Mouse (Mus musculus) heart, postnatal 0 days (tissue): ENCODE measurements around the gene Smim5. TPM values are rescaled to one million over a fixed set of nuclear protein-coding genes. Genes with fewer than 3 reads are reported as not detected.

ENCODE experiments used
- ATAC-seq: fragments of 200-750 bp; cut with Nextera tagmentation; 2 replicates; pipeline ENCODE4 v1.8.0; 2017; ENCODE audit warnings: low read depth, moderate number of reproducible peaks, moderate library complexity; ENCODE audit not compliant: insufficient read depth
- DNase-seq: peaks from one replicate; pipeline ENCODE4 v3.0.0-alpha.2; 2016; ENCODE audit warnings: low spot score
- H3K27ac ChIP-seq: fragments of 300-500 bp; sonication (generic); 2 replicates; pipeline ENCODE4 v1.5.1; 2014; ENCODE audit warnings: low read depth, mild to moderate bottlenecking
- H3K27me3 ChIP-seq: fragments of 300-500 bp; sonication (generic); 2 replicates; pipeline ENCODE4 v1.6.1; 2014; ENCODE audit warnings: low read length, mixed read lengths; ENCODE audit not compliant: control insufficient read depth, insufficient read depth
- H3K36me3 ChIP-seq: fragments of 300-500 bp; sonication (generic); replicated peaks from 2 replicates; pipeline ENCODE4 v1.6.1; 2014; ENCODE audit warnings: low read length, mixed read lengths; ENCODE audit not compliant: control insufficient read depth, insufficient read depth
- H3K4me1 ChIP-seq: fragments of 300-500 bp; sonication (generic); 2 replicates; pipeline ENCODE4 v1.6.1; 2014; ENCODE audit warnings: antibody characterized with exemption; ENCODE audit not compliant: control insufficient read depth, insufficient read depth
- H3K4me2 ChIP-seq: fragments of 300-500 bp; sonication (generic); 2 replicates; pipeline ENCODE4 v1.6.1; 2014; ENCODE audit warnings: low read depth, mild to moderate bottlenecking, low read length, moderate library complexity
- H3K4me3 ChIP-seq: fragments of 300-500 bp; sonication (generic); 2 replicates; pipeline ENCODE4 v1.5.1; 2014; ENCODE audit warnings: low read depth, low read length
- H3K9ac ChIP-seq: fragments of 300-500 bp; sonication (generic); replicated peaks from 2 replicates; pipeline ENCODE4 v1.6.1; 2014; ENCODE audit warnings: low read depth, low read length, mixed read lengths
- H3K9me3 ChIP-seq: fragments of 300-500 bp; sonication (generic); replicated peaks from 2 replicates; pipeline ENCODE4 v1.6.1; 2016; ENCODE audit warnings: low read length; ENCODE audit not compliant: control insufficient read depth
- CTCF ChIP-seq: IDR thresholded peaks from 2 replicates; pipeline ENCODE4 v1.5.1; 2016; ENCODE audit warnings: antibody characterized with exemption, control low read depth, low read depth
- EP300 ChIP-seq: IDR thresholded peaks from 2 replicates; pipeline ENCODE4 v1.6.1; 2016; ENCODE audit warnings: antibody characterized with exemption, low read depth
- WGBS: fragments of 180-500 bp; shearing (Covaris S2); extraction: QIAGEN DNeasy Blood & Tissue Kit; methylation state at CpG from one replicate; pipeline ENCODE4 v1.1.7; 2014; 5-methylcytosine and 5-hydroxymethylcytosine counted together
- polyA plus RNA-seq: library from polyadenylated mRNA; unstranded; fragments of >200 nt; fragmentation: Nextera tagmentation; extraction: Ambion mirVana; gene quantifications from 2 replicates; pipeline ENCODE4 v1.2.1, GENCODE M21; 2015
- total RNA-seq: library from RNA; depleted of rRNA; stranded (reverse); fragments of >200 nt; gene quantifications from 2 replicates; pipeline ENCODE4 v1.2.3, GENCODE M21; 2014; ENCODE audit warnings: low replicate concordance

Gene Smim5
- total and polyA plus RNA-seq, 2 experiments from 2014 or later, result 79.3 to 83.0 TPM

GRCm38 (mm10) chr11:115885281-115885680 lies 14.5 kb upstream of the Smim5 start:
- no peak overlapping the region for H3K9ac ChIP-seq
- H3K27me3 ChIP-seq, result peaks cover 11% of the 10 kb centered on the region; the same call in 1 of the 2 replicates
- H3K4me3 ChIP-seq, result no peak overlapping the region
- 0 out of 2 replicates have a peak, but pooled peaks cover 4% of the 10 kb centered on the region for H3K4me1 ChIP-seq
- no peaks in the 10 kb centered on the region for H3K36me3 ChIP-seq
- H3K4me2 ChIP-seq, result no peak overlapping the region
- no peak for TF ChIP-seq CTCF
- TF ChIP-seq EP300, result no peak
- no peaks in the 10 kb centered on the region for H3K9me3 ChIP-seq
- no peak overlapping the region for H3K27ac ChIP-seq
- WGBS, result 67% methylated on average over 11 of the region's 11 CpGs
- DNase-seq, result no peak
- ATAC-seq, result no peak

- no peak overlapping the region for H3K4me2 ChIP-seq
- 83% methylated on average over 11 of the region's 11 CpGs for WGBS
- TF ChIP-seq CTCF (no peak), EP300 (no peak)
Measured at GRCm38 (mm10) chr11:115886446-115886845, 13.3 kb upstream of the Smim5 start.

GRCm38 (mm10) chr11:115888020-115888419 lies 11.7 kb upstream of the Smim5 start:
- TF ChIP-seq CTCF (no peak), EP300 (no peak)
- ATAC-seq, result no peak
- 0 out of 2 replicates have a peak, but pooled peaks cover 4% of the 10 kb centered on the region for H3K4me1 ChIP-seq
- no peak overlapping the region for H3K4me2 ChIP-seq
- 93% methylated on average over 5 of the region's 5 CpGs for WGBS
- no peak overlapping the region for H3K4me3 ChIP-seq
- H3K27me3 ChIP-seq, result peaks cover 7% of the 10 kb centered on the region; the same call in 1 of the 2 replicates
- no peaks in the 10 kb centered on the region for H3K9me3 ChIP-seq
- no peak for DNase-seq
- H3K36me3 ChIP-seq, result no peaks in the 10 kb centered on the region
- no peak overlapping the region for H3K27ac ChIP-seq
- no peak overlapping the region for H3K9ac ChIP-seq

More at GRCm38 (mm10) chr11:115886446-115886845, 13.3 kb upstream of the Smim5 start:
- Histone ChIP-seq H3K27ac (no peak overlapping the region), H3K36me3 (no peaks in the 10 kb centered on the region), H3K27me3 (peaks cover 11% of the 10 kb centered on the region; the same call in 1 of the 2 replicates), H3K9me3 (no peaks in the 10 kb centered on the region), H3K4me3 (no peak overlapping the region), H3K4me1 (0 out of 2 replicates have a peak, but pooled peaks cover 4% of the 10 kb centered on the region), H3K9ac (no peak overlapping the region)
- DNase-seq (no peak), ATAC-seq (no peak)

GRCm38 (mm10) chr11:115889159-115889558 lies 10.6 kb upstream of the Smim5 start:
- Histone ChIP-seq H3K9me3 (no peaks in the 10 kb centered on the region), H3K4me3 (no peak overlapping the region), H3K4me2 (no peak overlapping the region), H3K27ac (no peak overlapping the region), H3K9ac (no peak overlapping the region), H3K4me1 (0 out of 2 replicates have a peak, but pooled peaks cover 4% of the 10 kb centered on the region), H3K36me3 (peaks cover 11% of the 10 kb centered on the region), H3K27me3 (no peaks in the 10 kb centered on the region)
- TF ChIP-seq EP300 (no peak), CTCF (no peak)
- no peak for DNase-seq
- no peak for ATAC-seq
- WGBS, result 83% methylated on average over 6 of the region's 6 CpGs

GRCm38 (mm10) chr11:115892213-115892612 lies 7.6 kb upstream of the Smim5 start:
- no peaks in the 10 kb centered on the region for H3K9me3 ChIP-seq
- H3K36me3 ChIP-seq, result peaks cover 23% of the 10 kb centered on the region
- H3K27me3 ChIP-seq, result no peaks in the 10 kb centered on the region
- H3K4me1 ChIP-seq, result 0 out of 2 replicates have a peak, but pooled peaks cover 3% of the 10 kb centered on the region
- TF ChIP-seq EP300 (no peak), CTCF (no peak)
- WGBS, result 48% methylated on average over 6 of the region's 6 CpGs
- no peak overlapping the region for H3K9ac ChIP-seq
- H3K4me2 ChIP-seq, result no peak overlapping the region
- DNase-seq, result no peak
- H3K27ac ChIP-seq, result no peak overlapping the region
- H3K4me3 ChIP-seq, result no peak overlapping the region
- ATAC-seq, result no peak

- no peaks in the 10 kb centered on the region for H3K4me1 ChIP-seq
- 81% methylated on average over 9 of the region's 9 CpGs for WGBS
- TF ChIP-seq EP300 (no peak), CTCF (no peak)
- H3K9ac ChIP-seq, result no peak overlapping the region
- no peak overlapping the region for H3K27ac ChIP-seq
- ATAC-seq (no peak), DNase-seq (no peak)
- no peaks in the 10 kb centered on the region for H3K27me3 ChIP-seq
- H3K4me3 ChIP-seq, result no peak overlapping the region
- no peaks in the 10 kb centered on the region for H3K9me3 ChIP-seq
- no peak overlapping the region for H3K4me2 ChIP-seq
- H3K36me3 ChIP-seq, result peaks cover 23% of the 10 kb centered on the region
Measured at GRCm38 (mm10) chr11:115893071-115893470, 6.7 kb upstream of the Smim5 start.
